Comparison of ENCODE assay signal across 8 mouse cellular contexts in genomic region chr11:35769188-35769745, GRCm38 (mm10). TPM values are rescaled to one million over a fixed set of nuclear protein-coding genes. Genes with fewer than 3 reads are reported as not detected.
DNase-seq lines count a peak whose midpoint lies in the region; ATAC-seq and TF ChIP-seq lines count a peak whose summit lies in the region.

Gene Pank3, plus strand, starts transcription at chr11:35769484.

- H3K27ac ChIP-seq in hindbrain, embryonic 13.5 days = peak within 1 kb of the TSS; percentile 97

- no peaks in the 10 kb centered on the region for H3K36me3 ChIP-seq in hindbrain, embryonic 13.5 days

- H3K4me2 ChIP-seq in hindbrain, embryonic 13.5 days = peak within 1 kb of the TSS; percentile 84

- peak; percentile 88 for DNase-seq in Patski (ENCODE audit: low read depth, low spot score)
- DNase-seq in cerebellum, postnatal 14 days = peak; percentile 98 to 99
- DNase-seq in frontal cortex, postnatal 14 days (ENCODE audit: low spot score in 2 of 2) = peak; percentile 96 to 98
- DNase-seq in layer of hippocampus, postnatal 25 days (ENCODE audit: extremely low spot score in 1 of 2, low spot score in 1 of 2) = peak; percentile 77 to 84
- DNase-seq in lung, postnatal 25 days (ENCODE audit: low spot score) = peak; percentile 99
- peak; percentile 98 for DNase-seq in retina, embryonic 14.5 days (ENCODE audit: low spot score)
- peak; percentile 90 for DNase-seq in thymus, postnatal 4 days

- WGBS in hindbrain, embryonic 13.5 days = under 1% methylated on average over 47 of the region's 50 CpGs

- POLR2A ChIA-PET in Patski (lab: Charles Lee) = interaction anchor here (1.2 kb wide), 1 partner anchor 166 kb away, joined by 3 read pairs; no protein-coding TSS in a partner anchor

- peak; percentile 100 for ATAC-seq in Patski
- ATAC-seq in hindbrain, embryonic 13.5 days (ENCODE audit: low FRiP score) = peak; percentile 100

- peaks cover 22% of the 10 kb centered on the region for H3K4me1 ChIP-seq in hindbrain, embryonic 13.5 days (replicated peaks)

- CTCF ChIA-PET in Patski (lab: Charles Lee) = interaction anchor here (1.9 to 2.4 kb wide), 2 partner anchors 13 to 14 kb away, joined by 5 to 13 read pairs; no protein-coding TSS in a partner anchor

- peaks cover 3% of the 10 kb centered on the region for H3K27me3 ChIP-seq in Patski
- no peaks in the 10 kb centered on the region for H3K27me3 ChIP-seq in hindbrain, embryonic 13.5 days

- H3K9me3 ChIP-seq in hindbrain, embryonic 13.5 days = no peaks in the 10 kb centered on the region

- peak within 1 kb of the TSS; percentile 94 for H3K4me3 ChIP-seq in hindbrain, embryonic 13.5 days

- in situ Hi-C loops in Patski (cut with MboI; ENCODE audit: low pct_unique_long_range_greater_than_20kb) = no loop called here

- no peak for TF ChIP-seq CTCF in Patski (IDR thresholded peaks at IDR 0.05)

- H3K9ac ChIP-seq in hindbrain, embryonic 13.5 days = peak within 1 kb of the TSS; percentile 97

RNA-seq across cellular contexts. Expression of gene Pank3, which starts in this region (rescaled TPM):
- polyA plus RNA-seq in Patski (2021) = 30.1 TPM
- 22.8 and 23.2 TPM in 2 replicates for polyA plus RNA-seq in hindbrain, embryonic 13.5 days (2015; fragmentation: Nextera tagmentation; extraction: Ambion mirVana)
- total RNA-seq in layer of hippocampus, postnatal 25 days (2021) = 10 to 100 TPM; 43.8 to 44.8 TPM

Comparison
In these comparisons a context has a peak if more than half of its experiments do, and no peak if none do; other contexts are left out.
1. Peak in every context shown above with its lines: DNase-seq, ATAC-seq, H3K4me3 ChIP-seq and H3K27ac ChIP-seq.